Mouse (Mus musculus) T-helper 1 cell (primary cell): ENCODE measurements around the gene Bdkrb2.

Experiments
- in situ Hi-C: fragments of 300-600 bp; cut with MboI, MseI; formaldehyde crosslinking; loops from one replicate; pipeline ENCODE4 v1.15.1; 2025; ENCODE audit warnings: high pct_unique_total_duplicates

Bdkrb2 gene

GRCm38 (mm10) chr12:105545696-105546435 lies 17.2 kb upstream of the Bdkrb2 start:
- in situ Hi-C loops: no loop called here

- in situ Hi-C loops: no loop called here
Measured at GRCm38 (mm10) chr12:105546538-105546937, 16.5 kb upstream of the Bdkrb2 start.

- in situ Hi-C loops: no loop called here
Measured at GRCm38 (mm10) chr12:105547151-105547550, 15.9 kb upstream of the Bdkrb2 start.

- in situ Hi-C loops: no loop called here
Measured at GRCm38 (mm10) chr12:105548001-105548400, 15.0 kb upstream of the Bdkrb2 start.

GRCm38 (mm10) chr12:105548881-105549280 lies 14.1 kb upstream of the Bdkrb2 start:
- in situ Hi-C loops: no loop called here

GRCm38 (mm10) chr12:105549835-105550802 lies 12.9 kb upstream of the Bdkrb2 start:
- in situ Hi-C loops: no loop called here

GRCm38 (mm10) chr12:105551551-105551989 lies 11.5 kb upstream of the Bdkrb2 start:
- in situ Hi-C loops: no loop called here

- in situ Hi-C loops: no loop called here
Measured at GRCm38 (mm10) chr12:105554151-105554772, 8.8 kb upstream of the Bdkrb2 start.

- in situ Hi-C loops: no loop called here
Measured at GRCm38 (mm10) chr12:105555172-105555571, 7.9 kb upstream of the Bdkrb2 start.

- in situ Hi-C loops: no loop called here
Measured at GRCm38 (mm10) chr12:105557250-105557925, 5.6 kb upstream of the Bdkrb2 start.

- in situ Hi-C loops: no loop called here
Measured at GRCm38 (mm10) chr12:105561007-105561534, 2.0 kb upstream of the Bdkrb2 start.

- in situ Hi-C loops: no loop called here
Measured at GRCm38 (mm10) chr12:105562056-105562820, 788 bp upstream of the Bdkrb2 start.

- in situ Hi-C loops: no loop called here
Measured at GRCm38 (mm10) chr12:105563726-105564275, 775 bp downstream of the Bdkrb2 start.

GRCm38 (mm10) chr12:105565221-105565620 lies 2.2 kb downstream of the Bdkrb2 start:
- in situ Hi-C loops: no loop called here

GRCm38 (mm10) chr12:105571867-105572266 lies 8.8 kb downstream of the Bdkrb2 start:
- in situ Hi-C loops: no loop called here

- in situ Hi-C loops: no loop called here
Measured at GRCm38 (mm10) chr12:105572622-105573021, 9.6 kb downstream of the Bdkrb2 start.

GRCm38 (mm10) chr12:105574356-105574755 lies 11.3 kb downstream of the Bdkrb2 start:
- in situ Hi-C loops: no loop called here

- in situ Hi-C loops: loop anchor here (5.0 kb wide), 1 partner anchor 83 kb away; no protein-coding TSS in a partner anchor
Measured at GRCm38 (mm10) chr12:105580490-105580889, 17.5 kb downstream of the Bdkrb2 start.

- in situ Hi-C loops: loop anchor here (5.0 kb wide), 1 partner anchor 85 kb away; no protein-coding TSS in a partner anchor
Measured at GRCm38 (mm10) chr12:105582486-105582885, 19.5 kb downstream of the Bdkrb2 start.

GRCm38 (mm10) chr12:105583484-105583883 lies 20.5 kb downstream of the Bdkrb2 start:
- in situ Hi-C loops: loop anchor here (5.0 kb wide), 1 partner anchor 86 kb away; no protein-coding TSS in a partner anchor
